Mouse (Mus musculus) kidney, embryonic 16.5 days (tissue): Measurements from ENCODE around the gene Rbm4b. TPM values are rescaled to one million over a fixed set of nuclear protein-coding genes. Genes with fewer than 3 reads are reported as not detected.
A peak's percentile ranks its signal among the peaks of the same experiment; 100 is the strongest.
"Not testable (repeated sequence)": the region's sequence is repeated elsewhere in the genome, so short reads cannot be mapped to it uniquely, and the experiment has no call there.

Experiments used
- ATAC-seq: fragments of 200-750 bp; cut with Nextera tagmentation; 2 replicates; pipeline ENCODE4 v1.8.0; 2017; ENCODE audit warnings: moderate TSS enrichment; ENCODE audit not compliant: low FRiP score, low TSS enrichment
- H3K27ac ChIP-seq: fragments of 300-500 bp; sonication (generic); 2 replicates; pipeline ENCODE4 v1.5.1; 2014; ENCODE audit warnings: low read length
- H3K27me3 ChIP-seq: fragments of 300-500 bp; sonication (generic); 2 replicates; pipeline ENCODE4 v1.6.1; 2014; ENCODE audit warnings: low read length, control low read depth, mixed read lengths; ENCODE audit not compliant: insufficient read depth
- H3K36me3 ChIP-seq: fragments of 300-500 bp; sonication (generic); 2 replicates; pipeline ENCODE4 v1.6.1; 2014; ENCODE audit warnings: low read length, control low read depth, mixed read lengths; ENCODE audit not compliant: insufficient read depth
- H3K4me1 ChIP-seq: fragments of 300-500 bp; sonication (generic); 2 replicates; pipeline ENCODE4 v1.6.1; 2014; ENCODE audit warnings: low read length, control low read depth, mixed read lengths; ENCODE audit not compliant: insufficient read depth
- H3K4me2 ChIP-seq: fragments of 300-500 bp; sonication (generic); replicated peaks from 2 replicates; pipeline ENCODE4 v1.6.1; 2014; ENCODE audit warnings: low read depth, low read length
- H3K4me3 ChIP-seq: fragments of 300-500 bp; sonication (generic); 2 replicates; pipeline ENCODE4 v1.5.1; 2014; ENCODE audit warnings: mild to moderate bottlenecking, low read length
- H3K9ac ChIP-seq: fragments of 300-500 bp; sonication (generic); replicated peaks from 2 replicates; pipeline ENCODE4 v1.6.1; 2014; ENCODE audit warnings: low read length
- H3K9me3 ChIP-seq: fragments of 300-500 bp; sonication (generic); 2 replicates; pipeline ENCODE4 v1.6.1; 2016; ENCODE audit warnings: low read length, control low read depth
- WGBS: fragments of 180-500 bp; shearing (Covaris S2); extraction: QIAGEN DNeasy Blood & Tissue Kit; methylation state at CpG from one replicate; pipeline ENCODE4 v1.1.7; 2014; 5-methylcytosine and 5-hydroxymethylcytosine counted together
- polyA plus RNA-seq: library from polyadenylated mRNA; unstranded; fragments of >200 nt; fragmentation: Nextera tagmentation; extraction: Ambion mirVana; gene quantifications from 2 replicates; pipeline ENCODE4 v1.2.1, GENCODE M21; 2015

Rbm4b gene
- polyA plus RNA-seq, 1 experiment from 2014 or later, result 75.5 TPM

DNA sequence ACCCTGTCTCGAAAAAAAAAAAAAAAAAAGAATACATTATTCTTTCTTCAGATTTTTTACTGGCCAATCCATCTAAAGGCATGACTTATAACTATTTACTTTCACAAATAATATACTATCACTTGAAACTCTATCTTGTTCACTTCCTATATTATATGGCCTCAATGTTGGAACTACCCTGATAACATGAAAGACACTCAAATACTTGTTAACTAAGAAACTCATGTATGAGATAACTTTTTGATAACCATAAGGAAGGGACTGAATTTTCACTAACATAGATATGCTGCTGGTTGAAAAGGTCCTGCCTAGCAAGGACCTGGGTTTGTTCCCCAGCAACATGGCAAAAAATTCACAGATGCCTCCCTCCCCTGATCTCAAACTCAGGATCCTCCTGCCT lies 39.6 kb downstream of the Rbm4b start:
- ATAC-seq, result no peak
- H3K4me2 ChIP-seq, result no peak overlapping the region
- H3K27ac ChIP-seq, result no peak overlapping the region
- no peak overlapping the region for H3K4me3 ChIP-seq
- H3K4me1 ChIP-seq, result peaks cover 25% of the 10 kb centered on the region
- WGBS, result 50% methylated on average over 1 of the region's 1 CpGs
- H3K27me3 ChIP-seq, result no peaks in the 10 kb centered on the region
- peaks cover 41% of the 10 kb centered on the region for H3K36me3 ChIP-seq
- H3K9ac ChIP-seq, result no peak overlapping the region
- no peaks in the 10 kb centered on the region for H3K9me3 ChIP-seq

DNA sequence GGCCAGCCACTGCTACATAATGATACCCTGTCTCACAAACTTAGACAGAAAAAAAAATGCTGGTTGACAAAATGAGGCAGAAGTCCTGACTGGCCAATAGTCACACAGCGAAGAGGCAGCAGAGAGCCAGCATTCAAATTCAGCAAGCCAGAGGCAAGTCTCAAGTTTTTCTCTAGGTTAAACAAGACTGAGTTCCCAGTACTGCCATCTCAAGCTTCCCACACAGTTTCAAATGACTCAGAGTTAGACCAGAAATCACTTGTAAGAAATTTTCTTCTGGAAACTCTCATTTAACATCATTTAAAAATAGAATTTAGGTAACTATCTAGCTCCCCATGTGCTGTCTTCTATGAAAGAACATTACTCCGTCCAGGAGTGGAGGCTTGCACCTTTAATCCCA lies 41.5 kb downstream of the Rbm4b start:
- no peak overlapping the region for H3K9ac ChIP-seq
- peaks cover 12% of the 10 kb centered on the region for H3K4me1 ChIP-seq
- no peak overlapping the region for H3K27ac ChIP-seq
- no peak overlapping the region for H3K4me3 ChIP-seq
- H3K27me3 ChIP-seq, result no peaks in the 10 kb centered on the region
- peaks cover 48% of the 10 kb centered on the region for H3K36me3 ChIP-seq
- 94% methylated on average over 2 of the region's 2 CpGs for WGBS
- no peaks in the 10 kb centered on the region for H3K9me3 ChIP-seq
- H3K4me2 ChIP-seq, result no peak overlapping the region
- no peak for ATAC-seq

DNA sequence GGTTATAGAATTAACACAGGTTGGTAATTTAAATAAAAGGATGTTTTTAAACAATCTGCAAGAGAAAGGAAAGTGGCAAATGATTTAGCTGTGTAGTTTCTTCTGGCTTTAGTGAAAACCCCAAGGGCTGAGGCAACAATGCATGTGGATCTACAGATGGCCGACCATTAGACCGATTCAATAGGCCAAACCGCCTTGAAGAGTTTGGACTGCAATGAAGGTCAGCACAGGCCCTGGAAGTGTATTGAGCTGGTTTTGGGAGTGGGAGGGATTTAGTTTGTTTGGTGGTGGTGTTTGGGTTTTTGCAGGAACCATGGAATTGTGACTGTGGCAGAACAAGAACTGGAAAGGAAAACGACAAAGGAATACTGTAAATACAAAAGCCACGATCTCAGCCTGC lies 42.8 kb downstream of the Rbm4b start:
- Histone ChIP-seq H3K4me1 (peaks cover 10% of the 10 kb centered on the region; the same call in 1 of the 2 replicates), H3K9ac (no peak overlapping the region), H3K36me3 (peaks cover 56% of the 10 kb centered on the region), H3K9me3 (no peaks in the 10 kb centered on the region), H3K27me3 (no peaks in the 10 kb centered on the region), H3K4me2 (no peak overlapping the region), H3K27ac (no peak overlapping the region), H3K4me3 (no peak overlapping the region)
- ATAC-seq, result no peak
- 94% methylated on average over 5 of the region's 5 CpGs for WGBS

- no peak overlapping the region for H3K9ac ChIP-seq
- H3K27me3 ChIP-seq, result no peaks in the 10 kb centered on the region
- no peak overlapping the region for H3K27ac ChIP-seq
- no peaks in the 10 kb centered on the region for H3K9me3 ChIP-seq
- no peak for ATAC-seq
- no peak overlapping the region for H3K4me3 ChIP-seq
- H3K4me2 ChIP-seq, result no peak overlapping the region
- H3K36me3 ChIP-seq, result peaks cover 52% of the 10 kb centered on the region
- 96% methylated on average over 7 of the region's 7 CpGs for WGBS
- H3K4me1 ChIP-seq, result peaks cover 5% of the 10 kb centered on the region; the same call in 1 of the 2 replicates
Observed at GRCm38 (mm10) chr19:4802691-4803091, 46.4 kb downstream of the Rbm4b start.

DNA sequence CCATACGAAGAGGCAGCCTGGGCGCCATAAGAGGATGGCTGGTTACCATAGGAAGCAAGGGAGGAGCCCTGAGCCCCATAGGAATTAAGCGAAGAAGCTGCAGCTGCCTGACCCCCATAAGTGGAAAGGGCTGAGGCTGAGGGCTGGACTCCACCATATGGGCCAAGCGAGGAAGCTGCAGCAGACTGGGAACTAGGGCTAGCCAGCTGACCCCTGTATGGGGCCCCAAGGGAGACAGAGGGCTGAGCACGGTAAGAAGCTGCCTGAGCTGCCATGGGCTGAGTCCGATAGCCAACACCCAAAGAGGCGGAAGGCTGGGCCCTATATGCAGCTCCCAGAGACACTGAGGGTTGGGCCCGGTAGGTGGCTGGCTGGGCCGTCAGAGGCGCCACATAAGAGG lies 47.0 kb downstream of the Rbm4b start:
- H3K27me3 ChIP-seq, result no peaks in the 10 kb centered on the region
- no peak overlapping the region for H3K4me3 ChIP-seq
- peaks cover 9% of the 10 kb centered on the region for H3K4me1 ChIP-seq
- H3K9me3 ChIP-seq, result no peaks in the 10 kb centered on the region
- WGBS, result 81% methylated on average over 10 of the region's 10 CpGs
- ATAC-seq, result peak; percentile 31; the same call in 1 of the 2 replicates
- H3K4me2 ChIP-seq, result no peak overlapping the region
- no peak overlapping the region for H3K9ac ChIP-seq
- H3K27ac ChIP-seq, result no peak overlapping the region
- peaks cover 47% of the 10 kb centered on the region for H3K36me3 ChIP-seq

- H3K27ac ChIP-seq, result peak overlapping the region; percentile 97
- H3K4me3 ChIP-seq, result peak overlapping the region; percentile 73
- peak overlapping the region; percentile 94 for H3K4me2 ChIP-seq
- peak overlapping the region; percentile 82 for H3K9ac ChIP-seq
- 0% methylated on average over 14 of the region's 14 CpGs for WGBS
- no peaks in the 10 kb centered on the region for H3K9me3 ChIP-seq
- no peaks in the 10 kb centered on the region for H3K36me3 ChIP-seq
- ATAC-seq, result no peak
- peaks cover 26% of the 10 kb centered on the region for H3K4me1 ChIP-seq
- H3K27me3 ChIP-seq, result no peaks in the 10 kb centered on the region
Observed at GRCm38 (mm10) chr19:4810309-4810708, 54.0 kb downstream of the Rbm4b start.

DNA sequence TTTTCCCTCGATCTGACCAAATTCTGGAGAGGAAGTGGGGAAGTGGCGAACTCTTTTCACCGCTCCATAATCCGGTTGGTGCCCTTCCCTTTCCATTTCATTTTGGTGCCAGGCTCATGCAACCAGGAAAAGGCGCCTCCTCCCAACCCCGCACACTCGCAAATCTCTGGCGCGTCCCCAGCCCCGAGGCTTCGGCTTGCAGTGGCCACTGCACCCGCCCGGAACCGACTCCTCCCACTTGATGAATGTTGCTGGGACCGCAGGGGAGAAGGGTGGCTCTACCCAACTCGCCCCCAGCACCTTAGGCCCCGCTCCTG lies 54.4 kb downstream of the Rbm4b start:
- peak overlapping the region; percentile 94 for H3K4me2 ChIP-seq
- H3K4me3 ChIP-seq, result peak overlapping the region; percentile 73
- ATAC-seq, result no peak
- WGBS, result 0% methylated on average over 17 of the region's 17 CpGs
- H3K4me1 ChIP-seq, result peaks cover 22% of the 10 kb centered on the region
- H3K9me3 ChIP-seq, result no peaks in the 10 kb centered on the region; the same call in 1 of the 2 replicates
- H3K27me3 ChIP-seq, result no peaks in the 10 kb centered on the region
- peak overlapping the region; percentile 82 for H3K9ac ChIP-seq
- H3K27ac ChIP-seq, result peak overlapping the region; percentile 97
- H3K36me3 ChIP-seq, result no peaks in the 10 kb centered on the region

DNA sequence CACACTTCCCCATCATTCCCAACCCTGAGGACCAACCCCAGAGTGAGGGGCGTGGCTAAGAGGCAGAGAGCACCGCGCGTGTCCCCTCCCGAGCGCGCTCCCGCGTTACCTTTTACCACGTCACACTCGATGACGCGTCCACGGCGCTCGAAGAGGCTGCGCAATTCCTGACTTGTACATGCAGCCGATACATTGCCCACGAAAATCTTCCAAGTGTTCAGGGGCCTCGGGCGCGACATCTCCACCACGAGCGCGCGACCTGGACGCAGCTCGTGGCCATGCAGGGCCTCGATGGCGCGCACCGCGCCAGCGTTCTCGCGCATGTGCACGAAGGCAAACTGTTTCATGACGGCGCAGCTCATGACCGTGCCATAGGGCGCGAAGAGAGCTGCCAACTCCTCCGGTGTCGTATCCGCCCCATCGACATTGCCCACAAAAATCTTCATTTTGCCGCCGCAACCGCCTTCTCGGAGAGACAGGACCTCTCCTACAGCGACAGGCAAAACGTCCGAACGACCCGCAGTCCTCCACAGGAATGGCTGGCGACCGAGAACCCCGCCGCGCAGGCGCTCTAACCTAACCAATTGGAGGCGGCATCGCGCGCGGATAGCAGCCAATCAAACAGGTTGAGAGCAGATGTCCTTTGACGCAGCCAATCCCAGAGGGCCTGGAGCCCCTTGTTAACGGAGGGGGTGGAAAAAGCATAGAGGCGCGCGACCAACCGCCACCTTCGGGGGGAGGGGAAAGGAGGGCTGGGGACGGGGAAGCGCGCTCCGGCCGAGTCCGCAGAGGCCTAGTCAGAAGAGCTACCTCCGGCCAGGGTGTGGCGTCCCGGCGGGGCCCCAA lies 55.0 kb downstream of the Rbm4b start, which contains the start of the genes Gm21992 and Rbm14:
Gm21992 (minus strand) TSS at position 550 of the 846 bp plus-strand sequence.
Rbm14 (minus strand) TSS at position 572 of the 846 bp plus-strand sequence.
- H3K36me3 ChIP-seq, result no peaks in the 10 kb centered on the region
- under 1% methylated on average over 80 of the region's 83 CpGs for WGBS
- peaks cover 22% of the 10 kb centered on the region for H3K4me1 ChIP-seq
- H3K4me3 ChIP-seq, result peak within 1 kb of the TSS; percentile 73
- peak; percentile 99 for ATAC-seq
- H3K27ac ChIP-seq, result peak within 1 kb of the TSS; percentile 97
- H3K9me3 ChIP-seq, result no peaks in the 10 kb centered on the region; the same call in 1 of the 2 replicates
- H3K4me2 ChIP-seq, result peak within 1 kb of the TSS; percentile 94
- peak within 1 kb of the TSS; percentile 97 for H3K9ac ChIP-seq
- no peaks in the 10 kb centered on the region for H3K27me3 ChIP-seq

DNA sequence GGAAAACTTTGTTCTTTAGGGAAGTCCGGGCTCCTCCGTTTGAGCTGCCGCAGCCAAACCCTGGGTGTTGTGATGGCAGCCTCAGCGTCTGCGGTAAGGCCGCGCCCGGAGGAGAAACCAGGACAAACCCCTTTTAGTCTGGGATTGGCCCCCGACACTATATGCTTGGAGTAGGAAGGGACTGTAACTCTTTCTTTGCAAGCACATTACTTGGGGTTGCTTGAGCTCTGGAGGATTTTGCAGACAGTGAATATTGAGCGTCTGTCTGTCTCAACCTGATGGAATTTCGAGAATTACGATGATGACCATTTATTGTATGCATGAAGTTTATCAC lies 55.6 kb downstream of the Rbm4b start:
- peaks cover 22% of the 10 kb centered on the region for H3K4me1 ChIP-seq
- no peaks in the 10 kb centered on the region for H3K27me3 ChIP-seq
- peak overlapping the region; percentile 97 for H3K9ac ChIP-seq
- peak overlapping the region; percentile 73 for H3K4me3 ChIP-seq
- peak overlapping the region; percentile 97 for H3K27ac ChIP-seq
- H3K9me3 ChIP-seq, result no peaks in the 10 kb centered on the region; the same call in 1 of the 2 replicates
- ATAC-seq, result peak; percentile 58; the same call in 1 of the 2 replicates
- no peaks in the 10 kb centered on the region for H3K36me3 ChIP-seq
- WGBS, result 4% methylated on average over 12 of the region's 12 CpGs
- peak overlapping the region; percentile 94 for H3K4me2 ChIP-seq

- not testable (repeated sequence) for ATAC-seq
Observed at GRCm38 (mm10) chr19:4812334-4812949, 56.1 kb downstream of the Rbm4b start.

More at GRCm38 (mm10) chr19:4812334-4812949, 56.1 kb downstream of the Rbm4b start:
- WGBS, result 77% methylated on average over 8 of the region's 8 CpGs
- not testable (repeated sequence) for H3K9me3 ChIP-seq, H3K27me3 ChIP-seq, H3K36me3 ChIP-seq
- peak overlapping the region; percentile 94 for H3K4me2 ChIP-seq
- peak overlapping the region; percentile 73 for H3K4me3 ChIP-seq
- H3K9ac ChIP-seq, result peak overlapping the region; percentile 97
- H3K27ac ChIP-seq, result peak overlapping the region; percentile 97
- peaks cover 22% of the 10 kb centered on the region for H3K4me1 ChIP-seq
